11 mouse cellular contexts compared by ENCODE assay signal in the genomic region with DNA sequence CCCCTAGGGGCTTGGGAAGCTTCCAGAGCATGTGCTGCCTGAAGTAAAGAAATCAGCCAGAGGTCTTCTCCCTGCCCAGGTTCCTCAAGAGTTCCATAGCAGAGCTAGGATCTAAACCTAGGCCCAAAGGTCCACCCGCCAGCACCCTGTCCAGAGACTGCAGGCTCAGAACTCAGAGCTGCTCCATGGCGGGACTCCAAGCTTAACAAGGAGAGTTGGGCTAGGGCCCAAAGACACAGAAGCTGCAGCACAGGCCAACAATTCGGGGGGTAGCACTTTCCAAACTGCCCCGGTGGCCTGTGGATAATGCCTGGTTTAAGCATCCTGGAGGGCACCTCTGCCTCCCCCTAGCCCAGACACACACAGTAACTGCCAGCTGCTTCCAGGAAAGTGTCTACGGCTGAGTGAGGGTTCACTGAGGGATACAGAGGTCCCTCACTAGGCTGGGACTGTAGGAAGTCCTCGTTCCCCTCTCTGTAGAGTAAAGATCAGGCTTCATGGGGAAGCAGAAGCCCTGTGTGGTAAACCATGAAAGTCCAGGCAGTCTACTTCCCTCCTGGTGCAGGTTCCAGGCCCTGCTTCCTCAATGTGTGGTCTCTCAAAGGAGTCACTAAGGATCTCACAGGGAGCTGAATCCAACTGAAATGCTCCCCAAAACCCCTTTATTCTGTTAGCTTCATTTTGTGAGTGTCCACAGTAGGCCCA. TPM values are rescaled to one million over a fixed set of nuclear protein-coding genes. Genes with fewer than 3 reads are reported as not detected.
DNase-seq lines count a peak whose midpoint lies in the region; ATAC-seq and TF ChIP-seq lines count a peak whose summit lies in the region.
"Had no signal": no experiment of that assay in that cellular context is flagged by ENCODE, and none has a peak within 500 bp of the region (broad histone marks: within the 10 kb centered on the region; RNA-seq: fewer than 3 reads in every experiment).

No protein-coding gene starts in this region.

- H3K27ac ChIP-seq in forebrain, postnatal 0 days (ENCODE audit: low read depth, low read length) = no peak overlapping the region
- no peak overlapping the region for H3K27ac ChIP-seq in forebrain, embryonic 10.5 days
- no peak overlapping the region for H3K27ac ChIP-seq in midbrain, postnatal 0 days (ENCODE audit: low read depth, low read length)
- no peak overlapping the region for H3K27ac ChIP-seq in midbrain, embryonic 11.5 days (ENCODE audit: low read depth, low read length)
- no peak overlapping the region for H3K27ac ChIP-seq in stomach, embryonic 16.5 days (ENCODE audit: low read length)
- H3K27ac ChIP-seq: neural tube, embryonic 12.5 days had no signal

- no peak overlapping the region for H3K9ac ChIP-seq in forebrain, postnatal 0 days
- H3K9ac ChIP-seq in midbrain, postnatal 0 days (replicated peaks; ENCODE audit: low read length, poor library complexity, severe bottlenecking) = no peak overlapping the region
- H3K9ac ChIP-seq in midbrain, embryonic 11.5 days (ENCODE audit: low read length) = no peak overlapping the region
- peak overlapping the region; percentile 46; the same call in 1 of the 2 replicates for H3K9ac ChIP-seq in stomach, embryonic 16.5 days (ENCODE audit: low read length)
- H3K9ac ChIP-seq: forebrain, embryonic 12.5 days; neural tube, embryonic 12.5 days had no signal

- H3K4me2 ChIP-seq in forebrain, postnatal 0 days (ENCODE audit: low read depth) = no peak overlapping the region
- H3K4me2 ChIP-seq in midbrain, postnatal 0 days (ENCODE audit: low read depth, low read length, poor library complexity, severe bottlenecking) = no peak overlapping the region
- no peak overlapping the region for H3K4me2 ChIP-seq in midbrain, embryonic 11.5 days
- H3K4me2 ChIP-seq in stomach, embryonic 16.5 days (ENCODE audit: low read depth, low read length) = no peak overlapping the region
- H3K4me2 ChIP-seq: forebrain, embryonic 12.5 days; neural tube, embryonic 12.5 days had no signal

- peak; percentile 48 for DNase-seq in forebrain, postnatal 0 days
- DNase-seq in forebrain, embryonic 10.5 days (ENCODE audit: extremely low spot score, low spot score) = no peak
- peak; percentile 56 for DNase-seq in midbrain, postnatal 0 days (ENCODE audit: low spot score)
- DNase-seq in midbrain, embryonic 11.5 days (ENCODE audit: low spot score, missing footprints) = no peak
- DNase-seq in kidney, postnatal 14 days = peak; percentile 45
- DNase-seq in gastrocnemius, postnatal 25 days = no peak
- DNase-seq in right cerebral cortex, postnatal 14 days = no peak
- DNase-seq: layer of hippocampus, postnatal 36 days had no signal

- no peak overlapping the region for H3K4me3 ChIP-seq in forebrain, postnatal 0 days (ENCODE audit: low read depth, low read length)
- no peak overlapping the region for H3K4me3 ChIP-seq in forebrain, embryonic 10.5 days
- H3K4me3 ChIP-seq in midbrain, postnatal 0 days (ENCODE audit: low read depth, low read length) = no peak overlapping the region
- no peak overlapping the region for H3K4me3 ChIP-seq in midbrain, embryonic 11.5 days (ENCODE audit: low read depth, low read length)
- no peak overlapping the region for H3K4me3 ChIP-seq in stomach, embryonic 16.5 days (replicated peaks; ENCODE audit: low read length)
- H3K4me3 ChIP-seq: forebrain, embryonic 12.5 days; neural tube, embryonic 12.5 days had no signal

- no peaks in the 10 kb centered on the region for H3K27me3 ChIP-seq in forebrain, postnatal 0 days (ENCODE audit: insufficient read depth, low read length)
- peaks cover 53% of the 10 kb centered on the region for H3K27me3 ChIP-seq in forebrain, embryonic 10.5 days (ENCODE audit: poor library complexity, severe bottlenecking)
- H3K27me3 ChIP-seq in midbrain, postnatal 0 days (ENCODE audit: insufficient read depth, low read length) = peaks cover 7% of the 10 kb centered on the region; the same call in 1 of the 2 replicates
- H3K27me3 ChIP-seq in midbrain, embryonic 11.5 days (ENCODE audit: control insufficient read depth, insufficient read depth, low read length) = peaks cover 13% of the 10 kb centered on the region
- H3K27me3 ChIP-seq in stomach, embryonic 16.5 days (ENCODE audit: control insufficient read depth, insufficient read depth, low read length) = no peaks in the 10 kb centered on the region

- no peak for ATAC-seq in forebrain, postnatal 0 days
- ATAC-seq in midbrain, postnatal 0 days (ENCODE audit: low FRiP score) = no peak
- ATAC-seq in midbrain, embryonic 11.5 days (ENCODE audit: low FRiP score) = no peak
- no peak for ATAC-seq in stomach, embryonic 16.5 days (ENCODE audit: insufficient read depth, low FRiP score)

- 56% methylated on average over 6 of the region's 6 CpGs for whole genome bisulfite sequencing in forebrain, postnatal 0 days
- WGBS in forebrain, embryonic 10.5 days = 85% methylated on average over 6 of the region's 6 CpGs
- 65% methylated on average over 6 of the region's 6 CpGs for WGBS in midbrain, postnatal 0 days
- 74% methylated on average over 6 of the region's 6 CpGs for WGBS in midbrain, embryonic 11.5 days
- 77% methylated on average over 6 of the region's 6 CpGs for WGBS in stomach, embryonic 16.5 days

- TF ChIP-seq CTCF in forebrain, postnatal 0 days (IDR thresholded peaks at IDR 0.05; ENCODE audit: low read depth) = no peak
- TF ChIP-seq CTCF in midbrain, postnatal 0 days (IDR thresholded peaks at IDR 0.05) = no peak

- no peaks in the 10 kb centered on the region for H3K9me3 ChIP-seq in forebrain, postnatal 0 days (ENCODE audit: low read length)
- H3K9me3 ChIP-seq in forebrain, embryonic 10.5 days = peaks cover 8% of the 10 kb centered on the region
- no peaks in the 10 kb centered on the region for H3K9me3 ChIP-seq in midbrain, postnatal 0 days (ENCODE audit: low read length)
- H3K9me3 ChIP-seq in midbrain, embryonic 11.5 days (ENCODE audit: control insufficient read depth, low read length) = no peaks in the 10 kb centered on the region
- no peaks in the 10 kb centered on the region for H3K9me3 ChIP-seq in stomach, embryonic 16.5 days (replicated peaks; ENCODE audit: control insufficient read depth, low read length)
- H3K9me3 ChIP-seq: neural tube, embryonic 12.5 days had no signal

- H3K4me1 ChIP-seq in forebrain, postnatal 0 days (ENCODE audit: insufficient read depth) = no peaks in the 10 kb centered on the region
- H3K4me1 ChIP-seq in forebrain, embryonic 10.5 days = peaks cover 18% of the 10 kb centered on the region
- H3K4me1 ChIP-seq in midbrain, postnatal 0 days (ENCODE audit: insufficient read depth, low read length) = 0 out of 2 replicates have a peak, but pooled peaks cover 3% of the 10 kb centered on the region
- H3K4me1 ChIP-seq in midbrain, embryonic 11.5 days (ENCODE audit: control insufficient read depth, insufficient read depth, low read length) = peaks cover 5% of the 10 kb centered on the region
- H3K4me1 ChIP-seq in stomach, embryonic 16.5 days (ENCODE audit: control insufficient read depth, insufficient read depth, low read length) = peaks cover 69% of the 10 kb centered on the region

- H3K36me3 ChIP-seq in forebrain, postnatal 0 days (ENCODE audit: insufficient read depth) = no peaks in the 10 kb centered on the region
- H3K36me3 ChIP-seq in forebrain, embryonic 10.5 days (replicated peaks) = no peaks in the 10 kb centered on the region
- no peaks in the 10 kb centered on the region for H3K36me3 ChIP-seq in midbrain, postnatal 0 days (ENCODE audit: insufficient read depth, low read length)
- no peaks in the 10 kb centered on the region for H3K36me3 ChIP-seq in midbrain, embryonic 11.5 days (ENCODE audit: control insufficient read depth, insufficient read depth, low read length)
- H3K36me3 ChIP-seq in stomach, embryonic 16.5 days (ENCODE audit: control insufficient read depth, insufficient read depth, low read length) = no peaks in the 10 kb centered on the region
- H3K36me3 ChIP-seq: forebrain, embryonic 12.5 days; neural tube, embryonic 12.5 days had no signal

RNA-seq across cellular contexts. Expression of a gene that starts 5.4 kb away (rescaled TPM):
- 9.7 and 12.7 TPM in 2 replicates for total RNA-seq in forebrain, postnatal 0 days (2014; rRNA removed)
- polyA plus RNA-seq in forebrain, postnatal 0 days (2015; fragmentation: Nextera tagmentation; extraction: Ambion mirVana) = 19.3 and 20.7 TPM in 2 replicates
- polyA plus RNA-seq in forebrain, embryonic 10.5 days (2016; fragmentation: Nextera tagmentation; extraction: Ambion mirVana) = 5.0 and 5.3 TPM in 2 replicates
- 9.2 and 11.4 TPM in 2 replicates for total RNA-seq in midbrain, postnatal 0 days (2014; rRNA removed)
- polyA plus RNA-seq in midbrain, postnatal 0 days (2015; fragmentation: Nextera tagmentation; extraction: Ambion mirVana) = 14.5 and 14.8 TPM in 2 replicates
- 3.7 and 4.0 TPM in 2 replicates for polyA plus RNA-seq in midbrain, embryonic 11.5 days (2014; fragmentation: Nextera tagmentation; extraction: Ambion mirVana)
- 112 and 127 TPM in 2 replicates for polyA plus RNA-seq in stomach, embryonic 16.5 days (2015; fragmentation: Nextera tagmentation; extraction: Ambion mirVana)
- total RNA-seq in gastrocnemius, postnatal 25 days (2021) = 10 to 100 TPM in 1 of 2 experiments, 1 to 10 TPM in 1; 9.1 to 12.0 TPM

Comparison
In these comparisons a context has a peak if more than half of its experiments do, and no peak if none do; other contexts are left out.
1. DNase-seq: peak in forebrain, postnatal 0 days (single experiment), midbrain, postnatal 0 days (single experiment) and kidney, postnatal 14 days (single experiment); none in forebrain, embryonic 10.5 days (single experiment), midbrain, embryonic 11.5 days (single experiment), gastrocnemius, postnatal 25 days (single experiment) and right cerebral cortex, postnatal 14 days (single experiment).